Mouse (Mus musculus): ENCODE data around the gene Plxnd1.

Plxnd1 gene

GRCm38 (mm10) chr6:115914511-115915202, 80.1 kb downstream of the Plxnd1 start:
- no peak for DNase-seq

DNA sequence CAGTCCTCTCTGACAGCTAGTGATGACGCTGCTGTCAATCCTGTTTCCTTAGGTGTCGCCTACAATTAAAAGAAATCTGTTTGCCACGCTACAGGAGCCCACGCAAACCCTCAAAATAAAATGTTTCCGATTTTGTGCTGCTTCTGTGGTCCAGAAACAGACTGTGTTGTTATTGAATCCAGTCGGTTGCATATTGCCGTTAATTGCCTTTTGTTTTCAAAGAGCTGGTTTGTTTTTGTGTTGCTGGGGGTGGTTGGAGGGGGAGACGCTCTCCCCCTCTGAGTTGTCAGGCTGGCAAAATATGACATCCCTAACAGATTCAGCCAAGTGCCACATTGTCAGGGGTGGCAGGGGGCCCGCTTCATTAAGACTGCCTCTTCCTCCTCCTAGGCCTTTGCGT, 81.3 kb downstream of the Plxnd1 start:
- no peak for DNase-seq

GRCm38 (mm10) chr6:115911763-115912162, 83.0 kb downstream of the Plxnd1 start:
- DNase-seq = no peak

DNA sequence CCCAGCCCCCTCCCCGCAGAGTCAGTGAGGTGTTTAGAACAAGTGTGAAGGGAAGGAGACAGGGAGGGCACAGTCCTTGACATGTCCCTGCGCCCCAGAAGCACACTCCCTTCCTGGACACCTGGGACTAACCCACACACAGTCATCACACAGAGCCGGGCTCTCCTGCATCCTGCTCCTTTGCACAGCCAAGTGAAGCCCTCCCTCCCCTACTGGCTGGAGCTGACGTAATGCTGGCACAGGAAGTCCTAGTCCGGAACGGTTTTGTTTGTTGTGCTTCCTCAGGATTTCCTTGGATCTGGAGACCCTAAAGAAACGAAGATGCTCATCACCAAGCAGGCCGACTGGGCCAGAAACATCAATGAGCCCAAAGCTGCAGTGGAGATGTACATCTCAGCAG, 84.9 kb downstream of the Plxnd1 start:
- DNase-seq = peak; percentile 72

DNA sequence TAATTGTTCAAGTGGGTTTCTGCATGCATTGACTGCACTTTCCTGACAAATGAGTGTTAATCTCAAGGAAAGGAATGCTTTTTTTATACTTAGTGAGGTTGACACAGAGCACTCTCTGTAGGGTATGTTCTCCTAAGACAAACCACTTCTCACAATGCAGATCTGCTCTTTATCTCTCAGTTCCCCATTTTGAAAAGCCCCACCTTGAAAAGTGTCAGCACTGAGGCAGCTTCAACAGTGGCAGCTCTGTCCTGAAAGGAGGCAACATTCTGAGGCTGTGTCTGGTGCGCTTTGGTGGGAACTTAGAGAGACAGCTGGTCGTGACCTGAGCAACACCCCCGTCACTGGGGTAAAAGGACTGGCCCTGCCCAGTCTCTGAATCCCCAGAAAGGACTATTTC, 85.8 kb downstream of the Plxnd1 start:
- no peak for DNase-seq

DNA sequence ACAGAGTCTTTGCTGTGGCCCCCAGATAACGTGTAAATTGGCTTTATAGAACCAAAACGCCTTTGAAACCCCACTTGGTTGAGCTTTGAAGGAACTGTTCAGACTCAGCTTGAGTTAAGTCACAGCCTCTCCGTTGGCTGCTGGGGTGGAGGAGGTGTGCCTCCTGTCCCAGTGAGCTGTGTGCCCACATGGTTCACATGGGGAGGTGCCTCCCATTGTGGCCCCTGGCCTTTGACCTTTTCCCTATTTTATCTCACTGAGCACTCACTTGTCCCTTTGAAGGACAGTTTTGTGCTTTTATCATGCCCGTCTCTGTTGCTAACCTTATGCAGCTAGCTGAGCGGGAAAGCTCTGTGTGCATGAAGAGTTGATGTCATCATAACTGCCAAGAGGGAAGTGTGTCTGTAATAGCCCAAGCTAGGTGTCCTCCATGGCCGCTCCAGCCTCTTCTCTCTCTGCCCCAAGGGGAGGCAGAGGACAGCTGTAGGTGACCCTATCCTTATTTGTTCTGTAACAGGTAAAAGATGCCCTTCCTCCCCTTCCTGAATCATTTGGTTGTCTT, 86.3 kb downstream of the Plxnd1 start:
- DNase-seq = no peak

DNA sequence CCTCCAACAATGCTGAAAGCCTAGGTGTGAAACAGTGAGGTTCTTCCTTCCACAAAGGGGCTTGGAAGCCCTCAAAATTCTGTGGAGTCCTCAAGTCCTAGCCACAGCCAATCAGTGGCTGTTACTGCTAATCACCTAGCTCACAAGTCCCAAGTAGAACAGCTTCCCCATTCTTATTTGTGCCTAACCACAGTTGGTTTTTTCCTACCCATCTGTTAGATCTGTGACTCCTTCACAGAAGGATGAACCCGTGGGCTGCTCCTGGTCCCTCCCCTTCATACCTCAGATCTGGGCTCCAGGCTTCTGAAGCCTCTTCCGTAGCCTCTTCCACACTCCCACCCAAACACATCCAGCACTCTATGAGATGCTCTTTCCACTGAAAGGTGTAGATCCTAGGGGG, 87.9 kb downstream of the Plxnd1 start:
- no peak for DNase-seq

GRCm38 (mm10) chr6:115906455-115906854, 88.3 kb downstream of the Plxnd1 start:
- DNase-seq = no peak

GRCm38 (mm10) chr6:115905568-115905967, 89.2 kb downstream of the Plxnd1 start:
- no peak for DNase-seq
